Mouse (Mus musculus) limb, embryonic 15.5 days (tissue): ENCODE results near the gene Ucp3. TPM values are rescaled to one million over a fixed set of nuclear protein-coding genes. Genes with fewer than 3 reads are reported as not detected.

Source experiments
- ATAC-seq: fragments of 200-750 bp; cut with Nextera tagmentation; 2 replicates; pipeline ENCODE4 v1.8.0; 2017; ENCODE audit warnings: low read depth, moderate TSS enrichment; ENCODE audit not compliant: insufficient number of reproducible peaks, low FRiP score, low TSS enrichment
- H3K27ac ChIP-seq: fragments of 300-500 bp; sonication (generic); 2 replicates; pipeline ENCODE4 v1.5.1; 2015; ENCODE audit warnings: moderate library complexity, mild to moderate bottlenecking, inconsistent platforms
- H3K27me3 ChIP-seq: fragments of 300-500 bp; sonication (generic); 2 replicates; pipeline ENCODE4 v1.6.1; 2015; ENCODE audit warnings: inconsistent platforms
- H3K36me3 ChIP-seq: fragments of 300-500 bp; sonication (generic); 2 replicates; pipeline ENCODE4 v1.6.1; 2015; ENCODE audit warnings: inconsistent platforms
- H3K4me1 ChIP-seq: fragments of 300-500 bp; sonication (generic); 2 replicates; pipeline ENCODE4 v1.6.1; 2015; ENCODE audit warnings: inconsistent platforms
- H3K4me2 ChIP-seq: fragments of 300-500 bp; sonication (generic); 2 replicates; pipeline ENCODE4 v1.6.1; 2015; ENCODE audit warnings: mild to moderate bottlenecking, inconsistent platforms
- H3K4me3 ChIP-seq: fragments of 300-500 bp; sonication (generic); 2 replicates; pipeline ENCODE4 v1.5.1; 2015; ENCODE audit warnings: mild to moderate bottlenecking, inconsistent platforms
- H3K9ac ChIP-seq: fragments of 300-500 bp; sonication (generic); 2 replicates; pipeline ENCODE4 v1.6.1; 2015; ENCODE audit warnings: inconsistent platforms
- H3K9me3 ChIP-seq: fragments of 300-500 bp; sonication (generic); 2 replicates; pipeline ENCODE4 v1.6.1; 2016; ENCODE audit warnings: inconsistent platforms
- WGBS: fragments of 180-500 bp; shearing (Covaris S2); methylation state at CpG from one replicate; pipeline ENCODE4 v1.1.7; 2015; 5-methylcytosine and 5-hydroxymethylcytosine counted together
- polyA plus RNA-seq: library from polyadenylated mRNA; unstranded; fragments of >200 nt; fragmentation: Nextera tagmentation; extraction: Ambion mirVana; gene quantifications from 2 replicates; pipeline ENCODE4 v1.2.1, GENCODE M21; 2015

Ucp3 gene
- 0.28 and 0.79 TPM in 2 replicates for polyA plus RNA-seq

DNA sequence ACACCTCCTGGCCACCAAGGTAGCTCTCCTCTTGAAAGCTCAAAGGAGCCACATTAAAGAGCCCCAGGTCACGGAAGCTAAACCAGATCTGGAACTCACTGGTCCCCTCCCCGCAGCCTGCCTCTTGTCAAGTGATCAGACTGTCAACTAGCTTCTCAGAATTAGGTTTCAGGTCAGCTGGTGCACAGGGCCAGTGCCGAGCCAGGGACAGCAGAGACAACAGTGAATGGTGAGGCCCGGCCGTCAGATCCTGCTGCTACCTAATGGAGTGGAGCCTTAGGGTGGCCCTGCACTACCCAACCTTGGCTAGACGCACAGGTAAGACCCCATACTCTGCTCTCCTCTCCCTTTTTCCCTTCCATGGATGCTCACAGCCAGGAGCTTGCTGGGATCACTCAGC lies at the start of gene Ucp3:
TSS of gene Ucp3 (plus strand) at position 214 of the 400 bp plus-strand sequence.
- no peak within 1 kb of the TSS for H3K9ac ChIP-seq
- H3K4me1 ChIP-seq, result no peaks in the 10 kb centered on the region
- 78% methylated on average over 6 of the region's 6 CpGs for WGBS
- H3K36me3 ChIP-seq, result peaks cover 20% of the 10 kb centered on the region
- no peak for ATAC-seq
- H3K27me3 ChIP-seq, result no peaks in the 10 kb centered on the region
- no peak within 1 kb of the TSS for H3K4me3 ChIP-seq
- H3K27ac ChIP-seq, result no peak within 1 kb of the TSS
- no peak within 1 kb of the TSS for H3K4me2 ChIP-seq
- H3K9me3 ChIP-seq, result no peaks in the 10 kb centered on the region

GRCm38 (mm10) chr7:100425795-100426194 lies 47.0 kb upstream of the Ucp3 start:
- no peak for ATAC-seq
- no peaks in the 10 kb centered on the region for H3K27me3 ChIP-seq
- peaks cover 74% of the 10 kb centered on the region for H3K36me3 ChIP-seq
- H3K4me3 ChIP-seq, result no peak overlapping the region
- H3K4me1 ChIP-seq, result no peaks in the 10 kb centered on the region
- WGBS, result 87% methylated on average over 3 of the region's 3 CpGs
- H3K27ac ChIP-seq, result no peak overlapping the region
- H3K4me2 ChIP-seq, result no peak overlapping the region
- no peaks in the 10 kb centered on the region for H3K9me3 ChIP-seq
- no peak overlapping the region for H3K9ac ChIP-seq

DNA sequence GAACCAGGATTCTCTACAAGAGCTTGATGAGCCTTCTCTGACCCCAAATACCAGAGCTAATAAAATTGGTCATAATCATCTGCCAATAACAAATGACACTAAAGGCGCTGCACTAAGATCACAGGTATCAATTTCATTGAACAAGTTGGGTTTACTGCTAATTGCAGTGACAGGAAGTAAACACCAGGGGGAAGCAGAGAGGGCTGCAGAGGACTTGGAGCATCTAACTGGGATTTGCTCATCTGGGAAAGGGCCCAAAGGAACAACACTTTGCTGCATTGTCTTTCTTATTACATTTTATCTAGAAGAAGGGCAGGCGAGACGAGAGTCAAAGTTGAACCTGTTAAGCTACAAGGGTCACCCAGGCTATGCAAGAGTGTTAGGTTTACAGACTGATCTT lies 43.7 kb upstream of the Ucp3 start:
- 64% methylated on average over 3 of the region's 3 CpGs for WGBS
- Histone ChIP-seq H3K4me1 (no peaks in the 10 kb centered on the region), H3K4me2 (no peak overlapping the region), H3K27ac (no peak overlapping the region), H3K4me3 (no peak overlapping the region), H3K36me3 (peaks cover 87% of the 10 kb centered on the region), H3K27me3 (no peaks in the 10 kb centered on the region), H3K9me3 (no peaks in the 10 kb centered on the region), H3K9ac (no peak overlapping the region)
- ATAC-seq, result no peak

- no peaks in the 10 kb centered on the region for H3K27me3 ChIP-seq
- WGBS, result 82% methylated on average over 11 of the region's 11 CpGs
- no peak for ATAC-seq
These were observed 42.9 kb upstream of the Ucp3 start for GRCm38 (mm10) chr7:100429911-100430310.

DNA sequence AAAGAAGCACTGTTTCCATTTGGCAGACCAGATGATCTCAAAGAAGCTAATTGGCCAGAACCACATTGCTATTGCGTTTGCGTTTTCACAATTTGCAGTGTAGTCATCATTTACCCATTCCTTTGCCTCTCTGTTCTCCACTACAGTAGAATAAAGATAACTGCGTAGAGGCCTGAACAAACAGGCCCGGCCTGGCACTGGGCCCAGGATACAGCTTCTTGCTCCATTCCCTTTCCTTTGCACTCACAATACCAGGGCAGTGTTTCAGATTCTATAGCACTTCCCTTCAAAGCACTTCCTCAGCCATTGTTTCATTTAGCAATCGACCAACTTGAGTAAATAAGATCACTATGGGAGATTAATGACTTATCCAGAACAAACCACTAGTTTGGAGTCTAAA lies 41.7 kb upstream of the Ucp3 start:
- Histone ChIP-seq H3K4me1 (no peaks in the 10 kb centered on the region), H3K9ac (no peak overlapping the region), H3K36me3 (peaks cover 77% of the 10 kb centered on the region), H3K4me3 (no peak overlapping the region), H3K27me3 (no peaks in the 10 kb centered on the region), H3K9me3 (no peaks in the 10 kb centered on the region), H3K4me2 (no peak overlapping the region), H3K27ac (no peak overlapping the region)
- 80% methylated on average over 5 of the region's 5 CpGs for WGBS
- no peak for ATAC-seq

More at GRCm38 (mm10) chr7:100429911-100430310, 42.9 kb upstream of the Ucp3 start:
- H3K9ac ChIP-seq, result no peak overlapping the region
- H3K4me3 ChIP-seq, result no peak overlapping the region
- peaks cover 82% of the 10 kb centered on the region for H3K36me3 ChIP-seq
- H3K4me1 ChIP-seq, result no peaks in the 10 kb centered on the region
- no peak overlapping the region for H3K4me2 ChIP-seq
- H3K9me3 ChIP-seq, result no peaks in the 10 kb centered on the region
- H3K27ac ChIP-seq, result no peak overlapping the region

- no peaks in the 10 kb centered on the region for H3K9me3 ChIP-seq
- no peak overlapping the region for H3K4me2 ChIP-seq
- H3K36me3 ChIP-seq, result peaks cover 76% of the 10 kb centered on the region
- WGBS, result 88% methylated on average over 6 of the region's 6 CpGs
- H3K27me3 ChIP-seq, result no peaks in the 10 kb centered on the region
- H3K4me3 ChIP-seq, result no peak overlapping the region
- H3K27ac ChIP-seq, result no peak overlapping the region
- no peak for ATAC-seq
- H3K9ac ChIP-seq, result no peak overlapping the region
- H3K4me1 ChIP-seq, result no peaks in the 10 kb centered on the region
These were observed 39.5 kb upstream of the Ucp3 start for GRCm38 (mm10) chr7:100433295-100433694.

DNA sequence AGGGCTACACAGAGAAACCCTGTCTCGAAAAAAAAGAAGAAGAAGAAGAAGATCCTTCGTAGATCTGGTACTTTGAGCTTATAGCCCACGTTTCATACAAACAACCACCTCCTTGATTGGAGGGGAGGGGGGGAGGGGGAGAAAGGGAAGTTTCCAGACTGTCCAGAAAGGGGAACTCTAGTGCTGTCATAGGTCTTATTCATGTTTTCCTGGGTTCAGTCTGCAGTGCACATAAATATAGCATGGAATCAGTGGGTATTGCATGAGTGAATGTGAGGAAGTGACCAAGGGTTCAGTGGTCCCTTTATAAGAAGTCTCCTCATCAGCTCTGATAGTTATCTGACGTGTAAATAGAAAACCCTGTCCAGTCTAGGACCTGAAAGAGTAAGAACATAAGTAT lies 29.1 kb upstream of the Ucp3 start:
- no peak for ATAC-seq
- Histone ChIP-seq H3K4me1 (no peaks in the 10 kb centered on the region), H3K27me3 (no peaks in the 10 kb centered on the region), H3K9me3 (no peaks in the 10 kb centered on the region), H3K4me3 (no peak overlapping the region), H3K36me3 (peaks cover 69% of the 10 kb centered on the region), H3K9ac (no peak overlapping the region), H3K4me2 (no peak overlapping the region), H3K27ac (no peak overlapping the region)
- 87% methylated on average over 4 of the region's 4 CpGs for WGBS

GRCm38 (mm10) chr7:100446271-100446670 lies 26.5 kb upstream of the Ucp3 start:
- WGBS, result 98% methylated on average over 5 of the region's 5 CpGs
- H3K4me2 ChIP-seq, result no peak overlapping the region
- H3K9me3 ChIP-seq, result no peaks in the 10 kb centered on the region
- no peak overlapping the region for H3K4me3 ChIP-seq
- H3K27me3 ChIP-seq, result no peaks in the 10 kb centered on the region
- peaks cover 71% of the 10 kb centered on the region for H3K36me3 ChIP-seq
- no peak overlapping the region for H3K9ac ChIP-seq
- no peak overlapping the region for H3K27ac ChIP-seq
- ATAC-seq, result no peak
- no peaks in the 10 kb centered on the region for H3K4me1 ChIP-seq

DNA sequence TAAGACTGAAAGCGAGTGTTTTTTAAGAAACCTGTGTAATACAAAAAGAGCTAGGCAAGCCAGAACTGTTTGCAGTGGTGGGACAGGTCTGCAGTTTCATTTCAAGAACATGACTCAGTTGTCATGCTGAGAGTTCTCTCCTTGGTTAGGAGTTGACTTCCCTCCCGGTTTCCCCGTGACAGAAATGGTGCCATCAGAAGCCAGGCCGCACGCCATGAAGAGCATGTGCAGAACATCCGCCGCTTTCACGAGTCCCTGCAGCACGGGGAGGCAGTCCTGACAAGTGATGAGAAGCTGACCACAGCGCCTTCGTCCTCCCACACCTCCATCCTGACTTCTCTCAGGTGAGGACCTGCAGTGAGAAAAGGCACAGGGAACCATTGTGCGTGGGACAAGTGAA lies 24.3 kb upstream of the Ucp3 start:
- peaks cover 74% of the 10 kb centered on the region for H3K36me3 ChIP-seq
- no peaks in the 10 kb centered on the region for H3K4me1 ChIP-seq
- 91% methylated on average over 12 of the region's 12 CpGs for WGBS
- no peak overlapping the region for H3K27ac ChIP-seq
- no peaks in the 10 kb centered on the region for H3K27me3 ChIP-seq
- H3K4me3 ChIP-seq, result no peak overlapping the region
- no peaks in the 10 kb centered on the region for H3K9me3 ChIP-seq
- no peak overlapping the region for H3K4me2 ChIP-seq
- no peak overlapping the region for H3K9ac ChIP-seq
- no peak for ATAC-seq

DNA sequence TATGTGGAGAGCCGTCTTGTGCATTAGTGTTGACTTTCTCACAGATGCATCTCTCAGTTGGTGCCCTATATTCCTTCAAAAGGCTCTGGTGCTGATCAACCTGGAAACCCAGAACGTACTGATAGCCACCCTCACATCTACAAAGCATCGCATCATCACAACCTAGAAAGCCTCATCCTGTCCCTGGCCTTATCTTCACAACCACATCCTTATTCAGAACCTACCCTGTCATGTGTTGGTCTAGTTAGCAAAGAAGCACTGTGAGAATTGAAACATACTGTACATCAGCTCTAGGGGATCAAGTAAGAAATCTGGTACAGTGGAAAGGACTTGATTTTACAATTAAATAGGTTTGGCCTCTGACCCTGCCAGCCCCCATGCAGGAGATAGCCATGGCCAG lies 23.8 kb upstream of the Ucp3 start:
- H3K36me3 ChIP-seq, result peaks cover 74% of the 10 kb centered on the region
- no peaks in the 10 kb centered on the region for H3K4me1 ChIP-seq
- WGBS, result 91% methylated on average over 3 of the region's 3 CpGs

GRCm38 (mm10) chr7:100458153-100458552 lies 14.6 kb upstream of the Ucp3 start:
- 69% methylated on average over 1 of the region's 1 CpGs for WGBS
- no peaks in the 10 kb centered on the region for H3K4me1 ChIP-seq

More for the DNA sequence above, 23.8 kb upstream of the Ucp3 start:
- H3K4me3 ChIP-seq, result no peak overlapping the region
- ATAC-seq, result no peak
- H3K4me2 ChIP-seq, result no peak overlapping the region
- H3K27me3 ChIP-seq, result no peaks in the 10 kb centered on the region
- no peak overlapping the region for H3K9ac ChIP-seq
- H3K9me3 ChIP-seq, result no peaks in the 10 kb centered on the region
- no peak overlapping the region for H3K27ac ChIP-seq

DNA sequence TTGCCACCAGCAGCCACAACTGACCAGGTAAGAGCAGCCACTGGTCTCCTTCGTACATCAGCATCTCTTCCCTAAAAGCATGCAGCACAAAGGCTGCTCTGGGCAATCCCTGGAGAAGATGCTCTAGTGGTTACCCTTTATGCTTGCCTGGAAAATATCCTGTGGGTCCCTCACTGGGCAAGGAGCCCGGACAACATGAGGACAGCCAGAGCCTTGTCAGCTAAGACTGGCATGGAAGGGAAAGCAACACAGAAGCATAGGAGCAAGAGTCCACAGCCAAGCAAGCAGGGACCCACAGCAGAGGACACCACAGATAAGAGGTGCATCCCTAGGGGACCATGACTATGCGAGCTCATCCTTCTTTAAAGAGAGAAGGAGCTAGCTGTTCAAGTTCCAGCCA lies 12.9 kb upstream of the Ucp3 start:
- Histone ChIP-seq H3K27me3 (no peaks in the 10 kb centered on the region), H3K4me2 (no peak overlapping the region), H3K9ac (no peak overlapping the region), H3K4me3 (no peak overlapping the region), H3K36me3 (peaks cover 58% of the 10 kb centered on the region), H3K4me1 (no peaks in the 10 kb centered on the region), H3K27ac (no peak overlapping the region), H3K9me3 (no peaks in the 10 kb centered on the region)
- no peak for ATAC-seq
- WGBS, result 93% methylated on average over 3 of the region's 3 CpGs

More at GRCm38 (mm10) chr7:100458153-100458552, 14.6 kb upstream of the Ucp3 start:
- Histone ChIP-seq H3K9me3 (no peaks in the 10 kb centered on the region), H3K27me3 (no peaks in the 10 kb centered on the region), H3K4me3 (no peak overlapping the region), H3K4me2 (no peak overlapping the region), H3K36me3 (peaks cover 66% of the 10 kb centered on the region), H3K9ac (no peak overlapping the region), H3K27ac (no peak overlapping the region)
- ATAC-seq, result no peak

- Histone ChIP-seq H3K4me1 (peaks cover 10% of the 10 kb centered on the region), H3K27me3 (no peaks in the 10 kb centered on the region), H3K27ac (no peak overlapping the region), H3K9me3 (no peaks in the 10 kb centered on the region), H3K9ac (no peak overlapping the region), H3K4me2 (no peak overlapping the region), H3K4me3 (no peak overlapping the region), H3K36me3 (peaks cover 40% of the 10 kb centered on the region)
- 83% methylated on average over 6 of the region's 6 CpGs for whole genome bisulfite sequencing
- no peak for ATAC-seq
These were observed 11.1 kb upstream of the Ucp3 start for GRCm38 (mm10) chr7:100461621-100462151.
